Mouse (Mus musculus): ENCODE results near the gene Stk40. TPM values are rescaled to one million over a fixed set of nuclear protein-coding genes. Genes with fewer than 3 reads are reported as not detected.

Gene Stk40
- polyA plus RNA-seq, 1 experiment from 2014 or later = 37.7 TPM

- peak; percentile 78 for ATAC-seq (ENCODE audit: low read depth)
- no peaks in the 10 kb centered on the region for H3K4me1 ChIP-seq (replicated peaks; ENCODE audit: control insufficient read depth, insufficient read depth, low read length)
- no peak overlapping the region for H3K27ac ChIP-seq (ENCODE audit: low read length)
- peaks cover 4% of the 10 kb centered on the region; the same call in 1 of the 2 replicates for H3K36me3 ChIP-seq (ENCODE audit: control insufficient read depth, insufficient read depth, low read length)
- H3K9me3 ChIP-seq (ENCODE audit: control insufficient read depth, low read length) = no peaks in the 10 kb centered on the region
- H3K4me2 ChIP-seq (ENCODE audit: low read depth, low read length) = no peak overlapping the region
- WGBS = 64% methylated on average over 6 of the region's 6 CpGs
- H3K9ac ChIP-seq (ENCODE audit: low read length) = no peak overlapping the region
- H3K27me3 ChIP-seq (ENCODE audit: control insufficient read depth, insufficient read depth, low read depth, low read length) = no peaks in the 10 kb centered on the region
- H3K4me3 ChIP-seq (ENCODE audit: low read length) = no peak overlapping the region
Observed at GRCm38 (mm10) chr4:126077833-126078232, 25.9 kb upstream of the Stk40 start.

- 61% methylated on average over 4 of the region's 4 CpGs for WGBS
- no peaks in the 10 kb centered on the region for H3K27me3 ChIP-seq (ENCODE audit: control insufficient read depth, insufficient read depth, low read depth, low read length)
- no peak overlapping the region for H3K9ac ChIP-seq (ENCODE audit: low read length)
Observed at GRCm38 (mm10) chr4:126079266-126079665, 24.5 kb upstream of the Stk40 start.

GRCm38 (mm10) chr4:126081601-126082000, 22.2 kb upstream of the Stk40 start:
- no peaks in the 10 kb centered on the region for H3K27me3 ChIP-seq (ENCODE audit: control insufficient read depth, insufficient read depth, low read depth, low read length)
- peaks cover 4% of the 10 kb centered on the region; the same call in 1 of the 2 replicates for H3K36me3 ChIP-seq (ENCODE audit: control insufficient read depth, insufficient read depth, low read length)
- H3K9ac ChIP-seq (ENCODE audit: low read length) = no peak overlapping the region
- WGBS = 100% methylated on average over 1 of the region's 1 CpGs
- no peaks in the 10 kb centered on the region for H3K9me3 ChIP-seq (ENCODE audit: control insufficient read depth, low read length)
- H3K4me1 ChIP-seq (replicated peaks; ENCODE audit: control insufficient read depth, insufficient read depth, low read length) = no peaks in the 10 kb centered on the region
- no peak overlapping the region for H3K27ac ChIP-seq (ENCODE audit: low read length)
- no peak overlapping the region for H3K4me2 ChIP-seq (ENCODE audit: low read depth, low read length)
- ATAC-seq (ENCODE audit: low read depth) = no peak
- H3K4me3 ChIP-seq (ENCODE audit: low read length) = no peak overlapping the region

More at GRCm38 (mm10) chr4:126079266-126079665, 24.5 kb upstream of the Stk40 start:
- Histone ChIP-seq H3K4me2 (ENCODE audit: low read depth, low read length) (no peak overlapping the region), H3K9me3 (ENCODE audit: control insufficient read depth, low read length) (no peaks in the 10 kb centered on the region), H3K4me1 (replicated peaks; ENCODE audit: control insufficient read depth, insufficient read depth, low read length) (no peaks in the 10 kb centered on the region), H3K27ac (ENCODE audit: low read length) (no peak overlapping the region), H3K4me3 (ENCODE audit: low read length) (no peak overlapping the region), H3K36me3 (ENCODE audit: control insufficient read depth, insufficient read depth, low read length) (peaks cover 4% of the 10 kb centered on the region; the same call in 1 of the 2 replicates)
- ATAC-seq (ENCODE audit: low read depth) = no peak

- no peak overlapping the region for H3K4me3 ChIP-seq (ENCODE audit: low read length)
- no peaks in the 10 kb centered on the region for H3K9me3 ChIP-seq (ENCODE audit: control insufficient read depth, low read length)
- no peak overlapping the region for H3K4me2 ChIP-seq (ENCODE audit: low read depth, low read length)
- WGBS = 86% methylated on average over 9 of the region's 9 CpGs
- ATAC-seq (ENCODE audit: low read depth) = no peak
- peaks cover 4% of the 10 kb centered on the region; the same call in 1 of the 2 replicates for H3K36me3 ChIP-seq (ENCODE audit: control insufficient read depth, insufficient read depth, low read length)
- no peak overlapping the region for H3K9ac ChIP-seq (ENCODE audit: low read length)
- no peaks in the 10 kb centered on the region for H3K27me3 ChIP-seq (ENCODE audit: control insufficient read depth, insufficient read depth, low read depth, low read length)
- H3K4me1 ChIP-seq (replicated peaks; ENCODE audit: control insufficient read depth, insufficient read depth, low read length) = no peaks in the 10 kb centered on the region
- H3K27ac ChIP-seq (ENCODE audit: low read length) = no peak overlapping the region
Observed at GRCm38 (mm10) chr4:126083021-126083420, 20.7 kb upstream of the Stk40 start.

GRCm38 (mm10) chr4:126084382-126084781, 19.4 kb upstream of the Stk40 start:
- Histone ChIP-seq H3K9me3 (ENCODE audit: control insufficient read depth, low read length) (no peaks in the 10 kb centered on the region), H3K27ac (ENCODE audit: low read length) (no peak overlapping the region), H3K9ac (ENCODE audit: low read length) (no peak overlapping the region), H3K4me1 (replicated peaks; ENCODE audit: control insufficient read depth, insufficient read depth, low read length) (no peaks in the 10 kb centered on the region), H3K36me3 (ENCODE audit: control insufficient read depth, insufficient read depth, low read length) (peaks cover 4% of the 10 kb centered on the region; the same call in 1 of the 2 replicates), H3K4me2 (ENCODE audit: low read depth, low read length) (no peak overlapping the region), H3K4me3 (ENCODE audit: low read length) (no peak overlapping the region), H3K27me3 (ENCODE audit: control insufficient read depth, insufficient read depth, low read depth, low read length) (no peaks in the 10 kb centered on the region)
- no peak for ATAC-seq (ENCODE audit: low read depth)
- WGBS = 65% methylated on average over 8 of the region's 8 CpGs

GRCm38 (mm10) chr4:126085996-126086576, 17.7 kb upstream of the Stk40 start:
- no peaks in the 10 kb centered on the region for H3K9me3 ChIP-seq (ENCODE audit: control insufficient read depth, low read length)
- no peak overlapping the region for H3K4me3 ChIP-seq (ENCODE audit: low read length)
- peak; percentile 89 for ATAC-seq (ENCODE audit: low read depth)
- H3K27me3 ChIP-seq (ENCODE audit: control insufficient read depth, insufficient read depth, low read depth, low read length) = no peaks in the 10 kb centered on the region
- H3K4me1 ChIP-seq (replicated peaks; ENCODE audit: control insufficient read depth, insufficient read depth, low read length) = no peaks in the 10 kb centered on the region
- H3K27ac ChIP-seq (ENCODE audit: low read length) = peak overlapping the region; percentile 37
- WGBS = 25% methylated on average over 7 of the region's 7 CpGs
- 0 out of 2 replicates have a peak overlapping the region, but pooled peaks have one; percentile 16 for H3K9ac ChIP-seq (ENCODE audit: low read length)
- no peak overlapping the region for H3K4me2 ChIP-seq (ENCODE audit: low read depth, low read length)
- H3K36me3 ChIP-seq (ENCODE audit: control insufficient read depth, insufficient read depth, low read length) = peaks cover 4% of the 10 kb centered on the region; the same call in 1 of the 2 replicates

- ATAC-seq (ENCODE audit: low read depth) = no peak
- H3K27ac ChIP-seq (ENCODE audit: low read length) = no peak overlapping the region
- H3K4me2 ChIP-seq (ENCODE audit: low read depth, low read length) = no peak overlapping the region
- H3K4me1 ChIP-seq (replicated peaks; ENCODE audit: control insufficient read depth, insufficient read depth, low read length) = no peaks in the 10 kb centered on the region
- H3K4me3 ChIP-seq (ENCODE audit: low read length) = no peak overlapping the region
- H3K27me3 ChIP-seq (ENCODE audit: control insufficient read depth, insufficient read depth, low read depth, low read length) = no peaks in the 10 kb centered on the region
- WGBS = 56% methylated on average over 7 of the region's 7 CpGs
- no peaks in the 10 kb centered on the region for H3K9me3 ChIP-seq (ENCODE audit: control insufficient read depth, low read length)
- no peak overlapping the region for H3K9ac ChIP-seq (ENCODE audit: low read length)
- H3K36me3 ChIP-seq (ENCODE audit: control insufficient read depth, insufficient read depth, low read length) = no peaks in the 10 kb centered on the region
Observed at GRCm38 (mm10) chr4:126090101-126090847, 13.5 kb upstream of the Stk40 start.

GRCm38 (mm10) chr4:126090848-126091124, 13.0 kb upstream of the Stk40 start:
- no peaks in the 10 kb centered on the region for H3K9me3 ChIP-seq (ENCODE audit: control insufficient read depth, low read length)
- no peak for ATAC-seq (ENCODE audit: low read depth)
- no peaks in the 10 kb centered on the region for H3K4me1 ChIP-seq (replicated peaks; ENCODE audit: control insufficient read depth, insufficient read depth, low read length)
- no peaks in the 10 kb centered on the region for H3K27me3 ChIP-seq (ENCODE audit: control insufficient read depth, insufficient read depth, low read depth, low read length)
- H3K36me3 ChIP-seq (ENCODE audit: control insufficient read depth, insufficient read depth, low read length) = no peaks in the 10 kb centered on the region
- no peak overlapping the region for H3K4me3 ChIP-seq (ENCODE audit: low read length)
- no peak overlapping the region for H3K4me2 ChIP-seq (ENCODE audit: low read depth, low read length)
- WGBS = 72% methylated on average over 4 of the region's 4 CpGs
- no peak overlapping the region for H3K9ac ChIP-seq (ENCODE audit: low read length)
- no peak overlapping the region for H3K27ac ChIP-seq (ENCODE audit: low read length)

GRCm38 (mm10) chr4:126091873-126092272, 11.9 kb upstream of the Stk40 start:
- no peaks in the 10 kb centered on the region for H3K36me3 ChIP-seq (ENCODE audit: control insufficient read depth, insufficient read depth, low read length)
- 64% methylated on average over 8 of the region's 8 CpGs for WGBS
- ATAC-seq (ENCODE audit: low read depth) = no peak

More at GRCm38 (mm10) chr4:126091873-126092272, 11.9 kb upstream of the Stk40 start:
- peaks cover under 1% of the 10 kb centered on the region; the same call in 1 of the 2 replicates for H3K4me1 ChIP-seq (replicated peaks; ENCODE audit: control insufficient read depth, insufficient read depth, low read length)
- H3K27me3 ChIP-seq (ENCODE audit: control insufficient read depth, insufficient read depth, low read depth, low read length) = no peaks in the 10 kb centered on the region
- no peak overlapping the region for H3K9ac ChIP-seq (ENCODE audit: low read length)
- no peak overlapping the region for H3K27ac ChIP-seq (ENCODE audit: low read length)
- H3K9me3 ChIP-seq (ENCODE audit: control insufficient read depth, low read length) = no peaks in the 10 kb centered on the region
- H3K4me3 ChIP-seq (ENCODE audit: low read length) = no peak overlapping the region
- H3K4me2 ChIP-seq (ENCODE audit: low read depth, low read length) = no peak overlapping the region
